Mouse (Mus musculus) gastrocnemius, postnatal 14 days (tissue): ENCODE measurements around the gene Hist1h3d. TPM values are rescaled to one million over a fixed set of nuclear protein-coding genes. Genes with fewer than 3 reads are reported as not detected.

Experiments used
- DNase-seq: peaks from one replicate; pipeline ENCODE4 v3.0.0; 2021; ENCODE audit warnings: mixed read lengths
- intact Hi-C: fragments of 180-260 bp; cut with DNase I; formaldehyde crosslinking; loops from one replicate; pipeline ENCODE4 v1.15.1; 2025; ENCODE audit warnings: low total_unique reads
- microRNA-seq, 2 experiments: library from miRNA; unstranded; fragments of <30 nt; microRNA quantifications; one replicate each; pipeline ENCODE4 v1.2.0; 2021
- total RNA-seq, 2 experiments: library from RNA; stranded (reverse); gene quantifications; 2 replicates each; pipeline ENCODE4 v1.2.3; 2021

The Hist1h3d gene
- total RNA-seq, 2 experiments from 2014 or later, result 13.5 to 15.2 TPM

DNA sequence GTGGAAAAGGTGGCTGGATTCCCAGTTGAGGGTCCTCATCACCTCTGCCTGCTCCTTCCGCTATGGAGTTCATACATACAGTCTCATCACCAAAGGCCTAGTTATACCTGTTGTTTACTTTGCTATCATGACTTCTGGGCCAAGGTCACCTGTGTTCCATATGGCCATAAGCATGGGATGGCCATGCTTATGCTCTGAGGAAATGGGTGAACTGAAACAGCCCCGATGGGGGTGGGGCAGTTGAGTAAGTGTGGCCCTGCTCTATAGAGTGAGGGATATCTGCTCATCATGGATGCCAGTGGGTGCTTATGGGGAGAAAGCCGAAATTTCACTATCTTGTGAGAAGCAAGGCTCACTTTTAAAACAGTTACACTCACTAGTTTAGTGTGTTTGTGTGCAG, 29.5 kb downstream of the Hist1h3d start:
- DNase-seq, result no peak
- intact Hi-C loops, result no loop called here

GRCm38 (mm10) chr13:23609209-23609608, 33.6 kb downstream of the Hist1h3d start:
- intact Hi-C loops, result no loop called here
- DNase-seq, result no peak

- no peak for DNase-seq
- intact Hi-C loops, result no loop called here
Observed at GRCm38 (mm10) chr13:23609844-23610243, 34.3 kb downstream of the Hist1h3d start.

DNA sequence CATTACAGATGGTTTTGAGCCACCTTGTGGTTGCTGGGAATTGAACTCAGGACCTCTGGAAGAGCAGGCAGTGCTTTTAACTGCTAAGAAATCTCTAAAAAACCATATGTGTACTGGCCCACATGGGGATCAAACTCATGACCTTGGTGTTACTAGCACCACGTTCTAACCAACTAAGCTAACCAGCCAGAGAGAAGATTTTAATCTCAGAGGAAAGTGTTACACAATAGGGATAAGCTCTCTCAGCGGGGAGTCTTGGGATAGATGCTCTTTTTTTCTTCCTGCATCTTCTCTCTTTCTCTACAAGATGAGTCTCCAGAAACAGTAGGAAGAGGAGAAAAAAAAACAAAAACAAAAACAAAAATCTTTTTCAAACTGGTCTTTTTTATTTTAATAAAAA, 34.8 kb downstream of the Hist1h3d start:
- no peak for DNase-seq
- intact Hi-C loops, result no loop called here

DNA sequence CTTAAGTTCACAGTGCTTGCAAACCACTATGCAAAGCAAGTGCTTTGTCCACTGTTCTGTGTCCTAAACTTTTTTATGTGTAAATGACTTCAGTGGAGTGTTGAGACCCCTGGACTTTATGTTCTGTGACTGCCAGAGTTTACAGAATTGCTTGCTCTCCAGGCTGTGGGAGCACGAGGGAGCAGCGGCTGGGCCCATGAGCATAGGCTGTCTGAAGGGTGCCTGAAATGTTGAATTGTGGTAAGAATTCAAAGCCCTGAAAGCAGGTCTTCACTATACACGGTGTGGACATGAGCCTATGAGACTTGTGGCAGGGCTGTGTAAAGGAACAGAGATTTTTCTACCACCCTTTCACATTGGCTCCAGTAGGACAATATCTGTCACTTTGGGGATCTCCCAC, 36.1 kb downstream of the Hist1h3d start:
- DNase-seq, result no peak
- intact Hi-C loops, result no loop called here

DNA sequence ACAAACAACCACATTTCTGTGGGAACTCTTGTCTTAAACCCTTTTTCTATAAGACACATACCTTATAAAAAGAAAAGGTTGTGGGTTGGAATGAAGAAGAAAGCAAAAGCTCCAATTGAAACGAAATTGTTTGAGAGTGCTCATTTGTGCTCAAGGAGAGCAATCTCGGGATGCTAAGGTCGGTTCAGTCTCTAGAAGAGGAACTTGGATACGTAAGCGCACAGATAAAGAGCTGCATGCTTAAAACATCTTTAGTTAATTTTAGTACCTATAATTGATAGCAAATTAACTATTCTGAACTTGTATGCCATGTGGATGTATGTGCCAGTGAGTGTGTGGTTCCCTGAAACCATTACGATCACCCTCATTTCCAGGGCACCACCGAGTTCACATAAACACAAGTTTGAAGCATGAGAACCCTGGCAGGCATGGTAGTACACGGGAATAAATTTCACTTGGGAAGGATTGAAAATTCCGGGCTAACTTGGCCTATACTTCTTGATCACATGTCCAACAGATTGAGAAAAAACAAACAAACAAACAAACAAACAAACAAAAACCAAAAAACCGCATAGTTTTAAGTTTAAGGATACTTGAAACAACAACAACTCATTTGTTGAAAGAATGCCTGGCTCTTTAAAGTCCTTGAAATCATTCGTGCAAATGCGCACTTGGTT, 44.6 kb downstream of the Hist1h3d start:
- no peak for DNase-seq

DNA sequence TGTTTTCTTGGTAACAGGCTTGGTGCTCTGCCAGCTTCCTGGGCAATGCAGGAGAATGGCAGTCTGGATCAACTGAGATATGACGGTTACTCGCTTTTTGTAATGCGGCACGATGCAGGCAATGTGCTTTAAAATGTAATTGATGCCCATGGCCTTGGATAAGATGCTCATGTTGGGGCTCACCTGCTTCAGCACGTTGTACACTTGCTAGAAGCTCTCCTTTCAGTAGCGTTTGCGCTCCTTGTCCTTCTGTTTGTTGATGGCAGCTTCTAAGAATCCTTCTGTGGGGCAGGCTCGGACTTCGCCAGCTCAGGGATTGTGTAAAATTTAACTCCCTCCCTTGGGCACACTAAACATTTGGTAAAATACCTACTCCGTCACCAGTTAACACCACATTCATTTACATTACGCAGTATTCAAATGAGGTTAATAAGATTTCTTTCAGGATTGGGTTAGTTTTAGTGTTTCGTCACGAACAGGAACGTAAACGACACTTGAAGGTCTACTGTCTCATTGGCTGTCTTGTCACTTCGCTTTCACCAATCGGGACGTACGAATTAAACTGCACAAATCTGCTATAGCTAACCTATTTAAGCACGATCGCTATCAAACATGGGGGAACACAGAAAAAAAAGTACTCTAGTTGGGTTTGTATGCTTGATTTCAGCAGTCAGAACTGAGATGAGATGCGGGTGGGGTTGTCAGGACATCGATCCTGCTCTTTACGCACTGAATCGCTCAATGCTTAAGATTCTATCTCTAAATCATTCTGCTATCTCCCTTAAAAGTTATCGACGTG, 45.4 kb downstream of the Hist1h3d start, which contains the start of gene Hist1h2be:
TSS of gene Hist1h2be (minus strand) at position 392 of the 799 bp plus-strand sequence.
- DNase-seq, result peak; percentile 49
- intact Hi-C loops, result loop anchor here (10.0 kb wide), 1 partner anchor 74 kb away; the partner anchor contains the start of genes Hist1h1t and Hist1h4c

More for the DNA sequence above, 44.6 kb downstream of the Hist1h3d start:
- intact Hi-C loops, result loop anchor here (10.0 kb wide), 1 partner anchor 75 kb away; the partner anchor contains the start of genes Hist1h1t and Hist1h4c

DNA sequence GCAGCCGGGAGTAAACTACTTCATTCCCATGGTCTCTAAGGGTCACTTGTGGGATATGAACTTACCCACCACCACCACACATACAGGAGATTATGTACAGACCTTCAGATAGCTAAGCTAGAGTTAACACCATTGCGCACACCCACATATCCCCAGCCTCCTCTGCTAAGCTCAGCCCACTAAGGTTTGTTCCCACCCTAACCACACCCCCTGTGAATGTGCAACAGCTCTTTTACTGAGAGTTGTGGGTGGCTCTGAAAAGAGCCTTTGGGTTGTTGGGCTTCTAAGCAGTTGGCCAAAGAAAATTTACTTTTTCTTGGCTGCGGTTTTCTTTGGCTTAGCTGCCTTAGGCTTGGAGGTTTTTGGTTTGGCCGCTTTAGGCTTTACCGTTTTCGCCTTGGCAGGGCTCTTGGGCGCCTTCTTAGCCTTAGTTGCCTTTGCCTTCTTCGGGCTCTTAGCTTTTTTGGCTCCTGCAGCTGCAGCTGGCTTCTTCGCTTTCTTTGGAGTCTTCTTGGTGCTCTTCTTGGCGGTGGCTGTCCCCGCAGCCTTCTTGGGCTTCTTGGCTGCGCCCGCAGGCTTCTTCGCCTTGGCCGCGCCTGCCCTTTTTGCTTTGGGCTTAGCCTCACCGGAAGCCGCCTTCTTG, 46.1 kb downstream of the Hist1h3d start:
- intact Hi-C loops, result loop anchor here (10.0 kb wide), 1 partner anchor 73 kb away; the partner anchor contains the start of genes Hist1h1t and Hist1h4c
- DNase-seq, result peak; percentile 66

- intact Hi-C loops, result loop anchor here (10.0 kb wide), 1 partner anchor 73 kb away; the partner anchor contains the start of genes Hist1h1t and Hist1h4c
- peak; percentile 91 for DNase-seq
Observed at GRCm38 (mm10) chr13:23622175-23622671, 46.7 kb downstream of the Hist1h3d start, which contains the start of gene Hist1h1e. Gene Hist1h1e, minus strand, starts transcription at chr13:23622558.

- intact Hi-C loops, result loop anchor here (10.0 kb wide), 1 partner anchor 72 kb away; the partner anchor contains the start of genes Hist1h1t and Hist1h4c
- peak; percentile 9 for DNase-seq
Observed at GRCm38 (mm10) chr13:23622861-23623450, 47.4 kb downstream of the Hist1h3d start.

Small RNAs within 50 kb of the gene (microRNA-seq; reads per million reads assigned to microRNA genes)
- gene Gm44297 (0 reads per million in 2 experiments), gene Gm44359 (0 reads per million in 2 experiments), gene Gm44394 (0 reads per million in 2 experiments)

Other genes with a start within 250 kb of the Hist1h3d start
- gene Zfp322a, start 206.6 kb upstream of the Hist1h3d start, total RNA-seq, result 10 to 100 TPM; 11.5 TPM
- 1 to 10 TPM; 4.5 to 4.7 TPM for gene Abt1, start 151.9 kb upstream of the Hist1h3d start, total RNA-seq
- not detected for gene Btn1a1, start 109.9 kb upstream of the Hist1h3d start, total RNA-seq
- gene Btn2a2, start 86.9 kb upstream of the Hist1h3d start, total RNA-seq, result not detected
- 100 to 1,000 TPM; 281 to 294 TPM for gene Hist1h4h, start 44.7 kb upstream of the Hist1h3d start, total RNA-seq
- 10 to 100 TPM; 61.2 to 77.1 TPM for gene Hist1h2af, start 41.9 kb upstream of the Hist1h3d start, total RNA-seq
- 10 to 100 TPM; 19.9 to 21.2 TPM for gene Hist1h3g, start 40.3 kb upstream of the Hist1h3d start, total RNA-seq
- gene Hist1h2bh, start 32.4 kb upstream of the Hist1h3d start, total RNA-seq, result 1 to 10 TPM; 5.5 to 5.7 TPM
- gene Hist1h3f, start 31.7 kb upstream of the Hist1h3d start, total RNA-seq, result 10 to 100 TPM; 24.2 to 25.2 TPM
- 100 to 1,000 TPM; 118 to 120 TPM for gene Hist1h4f, start 24.1 kb upstream of the Hist1h3d start, total RNA-seq
- gene Hist1h1d, start 22.5 kb upstream of the Hist1h3d start, total RNA-seq, result 1 to 10 TPM; 8.2 to 9.3 TPM
- 10 to 100 TPM; 54.8 to 55.8 TPM for gene Hist1h3e, start 13.4 kb upstream of the Hist1h3d start, total RNA-seq
- gene Hist1h2ae, start 4.5 kb upstream of the Hist1h3d start, total RNA-seq, result 10 to 100 TPM; 15.2 to 16.6 TPM
- gene Hist1h2bg, start 4.4 kb upstream of the Hist1h3d start, total RNA-seq, result 100 to 1,000 TPM; 102 to 113 TPM
- 10 to 100 TPM; 47.0 to 49.6 TPM for gene Hist1h2bf, start 1.6 kb upstream of the Hist1h3d start, total RNA-seq
- 10 to 100 TPM; 13.9 to 14.8 TPM for gene Hist1h2ad, start 1.4 kb upstream of the Hist1h3d start, total RNA-seq
- 10 to 100 TPM; 88.4 to 95.8 TPM for gene Hist1h4d, start 5.8 kb downstream of the Hist1h3d start, total RNA-seq
- 10 to 100 TPM; 25.3 to 25.8 TPM for gene Hist1h2be, start 45.4 kb downstream of the Hist1h3d start, total RNA-seq
- gene Hist1h1e, start 46.8 kb downstream of the Hist1h3d start, total RNA-seq, result 100 to 1,000 TPM in 1 of 2 experiments, 10 to 100 TPM in 1; 91.2 to 121 TPM
- 1 to 10 TPM; 3.1 to 3.7 TPM for gene Hist1h2ac, start 108.2 kb downstream of the Hist1h3d start, total RNA-seq
- gene Hist1h2bc, start 108.4 kb downstream of the Hist1h3d start, total RNA-seq, result 10 to 100 TPM; 75.5 to 80.0 TPM
- gene Hist1h1t, start 120.1 kb downstream of the Hist1h3d start, total RNA-seq, result not detected
- gene Hist1h4c, start 122.7 kb downstream of the Hist1h3d start, total RNA-seq, result 10 to 100 TPM; 94.2 to 99.8 TPM
- 10 to 100 TPM; 15.3 to 17.6 TPM for gene Hfe, start 135.1 kb downstream of the Hist1h3d start, total RNA-seq
- 100 to 1,000 TPM; 258 to 269 TPM for gene Hist1h1c, start 163.0 kb downstream of the Hist1h3d start, total RNA-seq
- gene Hist1h3c, start 169.8 kb downstream of the Hist1h3d start, total RNA-seq, result 10 to 100 TPM; 31.6 to 33.2 TPM
- gene Hist1h2bb, start 171.0 kb downstream of the Hist1h3d start, total RNA-seq, result 10 to 100 TPM; 42.8 to 44.6 TPM
- 10 to 100 TPM; 67.6 to 81.2 TPM for gene Hist1h2ab, start 175.4 kb downstream of the Hist1h3d start, total RNA-seq
- gene Hist1h3b, start 176.5 kb downstream of the Hist1h3d start, total RNA-seq, result 10 to 100 TPM; 86.8 to 91.4 TPM
- gene Hist1h4b, start 181.2 kb downstream of the Hist1h3d start, total RNA-seq, result 10 to 100 TPM; 56.8 to 62.2 TPM
- gene Hist1h4a, start 185.5 kb downstream of the Hist1h3d start, total RNA-seq, result 10 to 100 TPM; 55.4 to 68.5 TPM
- 10 to 100 TPM; 70.9 to 73.7 TPM for gene Hist1h3a, start 186.6 kb downstream of the Hist1h3d start, total RNA-seq
- 10 to 100 TPM; 45.7 to 47.5 TPM for gene Hist1h1a, start 187.9 kb downstream of the Hist1h3d start, total RNA-seq
- not detected for gene Trim38, start 194.2 kb downstream of the Hist1h3d start, total RNA-seq
- gene Slc17a2, start 231.2 kb downstream of the Hist1h3d start, total RNA-seq, result not detected